Mouse (Mus musculus) CH12.LX (cell line): ENCODE results near the gene Mmel1.

Experiments
- CTCF ChIP-seq, 2 experiments: IDR thresholded peaks in 1 of 2; conservative IDR thresholded peaks in 1 of 2; 2 replicates each; pipeline ENCODE4 v1.5.1; 2011 to 2012; ENCODE audit warnings: low read depth in 2 of 2, low read length in 2 of 2, improper control_type of control experiment in 1 of 2, inconsistent platforms in 1 of 2, mild to moderate bottlenecking in 1 of 2, moderate library complexity in 1 of 2
- HCFC1 ChIP-seq: IDR thresholded peaks from 2 replicates; pipeline ENCODE4 v1.6.1; 2012; ENCODE audit warnings: low read depth, mild to moderate bottlenecking, inconsistent platforms, low read length, improper control_type of control experiment
- MYC ChIP-seq: IDR thresholded peaks from 2 replicates; pipeline ENCODE4 v1.6.1; 2011; ENCODE audit warnings: low read depth, mild to moderate bottlenecking, improper control_type of control experiment, low read length
- RAD21 ChIP-seq: IDR thresholded peaks from 2 replicates; pipeline ENCODE4 v1.6.1; 2011; ENCODE audit warnings: low read depth, mild to moderate bottlenecking, low read length, improper control_type of control experiment, moderate library complexity
- SIN3A ChIP-seq: IDR thresholded peaks from 2 replicates; pipeline ENCODE4 v1.6.1; 2012; ENCODE audit warnings: low read length, improper control_type of control experiment, inconsistent platforms
- SMC3 ChIP-seq: IDR thresholded peaks from 2 replicates; pipeline ENCODE4 v1.6.1; 2011; ENCODE audit warnings: low read depth, low read length, improper control_type of control experiment

- TF ChIP-seq SMC3 (no peak), MYC (peak; percentile 40; the same call in 1 of the 2 replicates), HCFC1 (no peak), CTCF (conservative IDR thresholded peaks at IDR 0.05 in 1 of 2, IDR thresholded peaks at IDR 0.05 in 1 of 2; ENCODE audit: low read depth in 2 of 2, low read length in 2 of 2) (no peak), RAD21 (no peak), SIN3A (peak; percentile 73)
These were observed 74.1 kb downstream of the Mmel1 start for GRCm38 (mm10) chr4:154943323-154944039.
